In the genomic region with DNA sequence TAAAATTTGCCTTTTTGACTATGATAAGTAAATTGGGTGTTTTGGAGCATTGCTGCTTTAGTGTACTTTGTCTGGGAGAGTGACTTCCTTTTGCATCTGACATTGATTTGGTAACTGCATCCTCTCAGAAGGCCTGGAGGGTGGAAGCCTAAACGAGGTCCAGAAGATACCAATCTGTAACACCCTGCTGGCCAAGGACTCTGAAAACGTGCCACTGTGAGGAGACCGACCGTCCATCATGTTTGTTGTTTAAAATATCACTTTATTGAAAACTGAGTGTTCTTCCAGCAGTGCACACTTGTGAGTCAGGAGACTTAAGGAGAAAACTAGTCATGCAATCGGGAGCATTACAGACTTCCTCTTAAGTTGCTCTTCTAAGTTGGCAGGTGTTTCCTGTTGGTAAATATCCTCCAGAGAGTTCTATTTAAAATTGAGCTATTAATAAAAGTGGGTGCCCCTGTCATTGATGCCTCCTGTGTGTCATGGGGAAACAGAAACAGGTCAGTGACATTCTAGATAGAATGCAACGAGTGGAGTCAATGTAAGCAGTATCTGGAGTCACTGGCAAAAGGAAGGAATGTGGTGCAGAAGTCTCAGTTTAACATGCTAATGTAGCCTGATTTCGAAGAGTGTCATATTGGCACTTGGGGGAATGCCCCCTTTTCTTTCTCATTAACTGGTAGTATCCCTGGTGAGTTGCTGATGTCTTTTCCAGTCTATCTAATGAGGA, we compare ENCODE assay signal across 16 mouse cellular contexts. TPM values are rescaled to one million over a fixed set of nuclear protein-coding genes. Genes with fewer than 3 reads are reported as not detected.
A peak's percentile ranks its signal among the peaks of the same experiment; 100 is the strongest.
DNase-seq lines count a peak whose midpoint lies in the region; ATAC-seq and TF ChIP-seq lines count a peak whose summit lies in the region.
"Had no signal": no experiment of that assay in that cellular context is flagged by ENCODE, and none has a peak within 500 bp of the region (broad histone marks: within the 10 kb centered on the region; RNA-seq: fewer than 3 reads in every experiment).

No protein-coding gene starts in this region.

- H3K9me3 ChIP-seq in forebrain, embryonic 14.5 days (replicated peaks; ENCODE audit: control insufficient read depth, low read length): no peaks in the 10 kb centered on the region
- H3K9me3 ChIP-seq: heart, embryonic 15.5 days; hindbrain, embryonic 15.5 days; liver, embryonic 13.5 days; midbrain, embryonic 15.5 days; neural tube, embryonic 15.5 days had no signal

- H3K9ac ChIP-seq in forebrain, embryonic 14.5 days (ENCODE audit: low read length): no peak overlapping the region
- H3K9ac ChIP-seq: heart, embryonic 15.5 days; hindbrain, embryonic 15.5 days; liver, embryonic 13.5 days; midbrain, embryonic 15.5 days; neural tube, embryonic 15.5 days had no signal

- H3K4me3 ChIP-seq in spleen, adult 2 months (ENCODE audit: extremely low read depth, insufficient read depth, insufficient read length): no peak overlapping the region
- H3K4me3 ChIP-seq in forebrain, embryonic 14.5 days (ENCODE audit: low read depth, low read length): no peak overlapping the region
- H3K4me3 ChIP-seq: heart, embryonic 15.5 days; hindbrain, embryonic 15.5 days; liver, embryonic 13.5 days; midbrain, embryonic 15.5 days; neural tube, embryonic 15.5 days had no signal

- H3K4me2 ChIP-seq in forebrain, embryonic 14.5 days (ENCODE audit: low read length): no peak overlapping the region
- H3K4me2 ChIP-seq: heart, embryonic 15.5 days; hindbrain, embryonic 15.5 days; liver, embryonic 13.5 days; midbrain, embryonic 15.5 days; neural tube, embryonic 15.5 days had no signal

- peak; percentile 19 to 29 for DNase-seq in heart, adult 18-20 months
- DNase-seq in heart, postnatal 10 days: no peak
- peak in 1 of 2 experiments; percentile 53 for DNase-seq in spleen, adult 2 months (ENCODE audit: low read depth in 1 of 2, low spot score in 2 of 2)
- DNase-seq in spleen, postnatal 14 days (ENCODE audit: low spot score in 2 of 2): no peak
- peak; percentile 75 for DNase-seq in splenic B cell, adult 2 months (ENCODE audit: low read depth, low spot score)
- no peak for DNase-seq in forebrain, embryonic 14.5 days (ENCODE audit: low spot score)
- no peak for DNase-seq in ovary, postnatal 14 days (ENCODE audit: low spot score)
- DNase-seq: cerebellum, adult 8-10 months; kidney, adult 2 months; liver, embryonic 13.5 days had no signal

- H3K27ac ChIP-seq in spleen, adult 2 months (ENCODE audit: insufficient read depth, low read length): peak overlapping the region; percentile 33; the same call in 1 of the 2 replicates
- no peak overlapping the region for H3K27ac ChIP-seq in forebrain, embryonic 14.5 days (ENCODE audit: low read depth, low read length)
- H3K27ac ChIP-seq: heart, embryonic 15.5 days; hindbrain, embryonic 15.5 days; liver, embryonic 13.5 days; midbrain, embryonic 15.5 days; neural tube, embryonic 15.5 days had no signal

- peaks cover 14% of the 10 kb centered on the region for H3K36me3 ChIP-seq in spleen, adult 2 months (ENCODE audit: control insufficient read depth, insufficient read depth, low read length)
- H3K36me3 ChIP-seq in splenic B cell, adult 2 months (ENCODE audit: control insufficient read depth, insufficient read depth, low read length, poor library complexity, severe bottlenecking): peaks cover 6% of the 10 kb centered on the region
- peaks cover 37% of the 10 kb centered on the region for H3K36me3 ChIP-seq in forebrain, embryonic 14.5 days (ENCODE audit: control insufficient read depth, insufficient read depth, low read length)

- H3K4me1 ChIP-seq in spleen, adult 2 months (ENCODE audit: control insufficient read depth, insufficient read depth, insufficient read length): peaks cover 11% of the 10 kb centered on the region
- peaks cover 8% of the 10 kb centered on the region for H3K4me1 ChIP-seq in forebrain, embryonic 14.5 days (ENCODE audit: control insufficient read depth, insufficient read depth, low read length)

- intact Hi-C loops in heart, postnatal 10 days (cut with DNase I): no loop called here

- WGBS in spleen, adult 2 months: 17% methylated on average over 7 of the region's 7 CpGs
- WGBS in forebrain, embryonic 14.5 days: 87% methylated on average over 7 of the region's 7 CpGs

- peak; percentile 23 to 33 for ATAC-seq in hematopoietic stem cell, adult 5-6 weeks (replicated peaks in 1 of 2; ENCODE audit: insufficient read depth in 1 of 2, low FRiP score in 2 of 2, low TSS enrichment in 1 of 2, low read depth in 1 of 2, poor library complexity in 2 of 2, severe bottlenecking in 2 of 2)
- ATAC-seq in forebrain, embryonic 14.5 days: no peak
- ATAC-seq: activated CD4-positive, CD25-positive, alpha-beta regulatory T cell, adult 4 months; midbrain, embryonic 15.5 days had no signal

- TF ChIP-seq CTCF in spleen, adult 2 months (IDR thresholded peaks at IDR 0.05; ENCODE audit: extremely low read depth, insufficient read depth, insufficient read length, insufficient replicate concordance): no peak

- H3K27me3 ChIP-seq in spleen, adult 2 months (ENCODE audit: control insufficient read depth, insufficient read depth, low read length): no peaks in the 10 kb centered on the region
- no peaks in the 10 kb centered on the region for H3K27me3 ChIP-seq in splenic B cell, adult 2 months (ENCODE audit: control insufficient read depth, insufficient read depth, low read length, poor library complexity, severe bottlenecking)
- no peaks in the 10 kb centered on the region for H3K27me3 ChIP-seq in forebrain, embryonic 14.5 days (replicated peaks; ENCODE audit: control insufficient read depth, insufficient read depth, low read length)
- H3K27me3 ChIP-seq: heart, embryonic 15.5 days; hindbrain, embryonic 15.5 days; liver, embryonic 13.5 days; midbrain, embryonic 15.5 days; neural tube, embryonic 15.5 days had no signal

- TF ChIP-seq POLR2A in spleen, adult 2 months (IDR thresholded peaks at IDR 0.05; ENCODE audit: low read depth, low read length): no peak

RNA-seq across cellular contexts. Expression of gene Edem1, which starts 3.5 kb away (rescaled TPM):
- total RNA-seq in heart, adult 18-20 months (2021): 10 to 100 TPM; 11.7 to 18.7 TPM
- total RNA-seq in heart, postnatal 10 days (2021): 10 to 100 TPM; 15.8 to 22.0 TPM
- 24.7 and 32.4 TPM in 2 replicates for polyA plus RNA-seq in spleen, adult 2 months (2012; rRNA removed)
- total RNA-seq in hematopoietic stem cell, adult 5-6 weeks (2017): 18.5 and 27.3 TPM in 2 replicates
- 7.5 and 11.4 TPM in 2 replicates for polyA plus RNA-seq in forebrain, embryonic 14.5 days (2014; fragmentation: Nextera tagmentation; extraction: Ambion mirVana)

RNA-seq across cellular contexts. Expression of gene Arl8b, which starts 42.1 kb away (rescaled TPM):
- total RNA-seq in heart, adult 18-20 months (2021): 100 to 1,000 TPM in 1 of 2 experiments, 10 to 100 TPM in 1; 97.1 to 101 TPM
- 10 to 100 TPM; 83.3 to 90.7 TPM for total RNA-seq in heart, postnatal 10 days (2021)
- 7.0 and 9.2 TPM in 2 replicates for polyA plus RNA-seq in spleen, adult 2 months (2012; rRNA removed)
- 61.6 and 67.1 TPM in 2 replicates for total RNA-seq in hematopoietic stem cell, adult 5-6 weeks (2017)
- 93.8 and 103 TPM in 2 replicates for polyA plus RNA-seq in forebrain, embryonic 14.5 days (2014; fragmentation: Nextera tagmentation; extraction: Ambion mirVana)

Comparison
In these comparisons a context has a peak if more than half of its experiments do, and no peak if none do; other contexts are left out.
1. DNase-seq: peak in heart, adult 18-20 months (2 of 2) and splenic B cell, adult 2 months (single experiment); none in heart, postnatal 10 days (0 of 2), spleen, postnatal 14 days (0 of 2), forebrain, embryonic 14.5 days (single experiment) and ovary, postnatal 14 days (single experiment).